Mouse (Mus musculus) telencephalon, adult 2 months (tissue): ENCODE results near the gene Ocm.
A peak's percentile ranks its signal among the peaks of the same experiment; 100 is the strongest.
"Not testable (repeated sequence)": the region's sequence is repeated elsewhere in the genome, so short reads cannot be mapped to it uniquely, and the experiment has no call there.

Source experiments
- DNase-seq: peaks from one replicate; pipeline ENCODE4 v3.0.0-alpha.2; 2011; ENCODE audit warnings: low read depth, low spot score

Gene Ocm

GRCm38 (mm10) chr5:144026620-144027263 is at the start of gene Ocm:
Gene Ocm, minus strand, starts transcription at chr5:144026670.
- no peak for DNase-seq

- peak; percentile 53 for DNase-seq
Measured at GRCm38 (mm10) chr5:144071249-144071648, 44.8 kb upstream of the Ocm start.

GRCm38 (mm10) chr5:144070064-144070463 is 43.6 kb upstream of the Ocm start:
- no peak for DNase-seq

- DNase-seq = no peak
Measured at GRCm38 (mm10) chr5:144066036-144066435, 39.6 kb upstream of the Ocm start.

- no peak for DNase-seq
Measured at GRCm38 (mm10) chr5:144064093-144064492, 37.6 kb upstream of the Ocm start.

GRCm38 (mm10) chr5:144054340-144054739 is 27.9 kb upstream of the Ocm start:
- no peak for DNase-seq

- DNase-seq = no peak
Measured at GRCm38 (mm10) chr5:144053450-144053849, 27.0 kb upstream of the Ocm start.

GRCm38 (mm10) chr5:144051268-144051667 is 24.8 kb upstream of the Ocm start:
- no peak for DNase-seq

GRCm38 (mm10) chr5:144049881-144050280 is 23.4 kb upstream of the Ocm start:
- peak; percentile 67 for DNase-seq

GRCm38 (mm10) chr5:144047324-144047723 is 20.9 kb upstream of the Ocm start:
- peak; percentile 67 for DNase-seq

- no peak for DNase-seq
Measured at GRCm38 (mm10) chr5:144043166-144043565, 16.7 kb upstream of the Ocm start.

- DNase-seq = no peak
Measured at GRCm38 (mm10) chr5:144040720-144041364, 14.4 kb upstream of the Ocm start.

- DNase-seq = no peak
Measured at GRCm38 (mm10) chr5:144039886-144040285, 13.4 kb upstream of the Ocm start.

- DNase-seq = no peak
Measured at GRCm38 (mm10) chr5:144039156-144039675, 12.7 kb upstream of the Ocm start.

- no peak for DNase-seq
Measured at GRCm38 (mm10) chr5:144036952-144037351, 10.5 kb upstream of the Ocm start.

GRCm38 (mm10) chr5:144034567-144034966 is 8.1 kb upstream of the Ocm start:
- DNase-seq = peak; percentile 75

GRCm38 (mm10) chr5:144032491-144032890 is 6.0 kb upstream of the Ocm start:
- DNase-seq = no peak

- no peak for DNase-seq
Measured at GRCm38 (mm10) chr5:144015845-144016244, 10.6 kb downstream of the Ocm start.

- no peak for DNase-seq
Measured at GRCm38 (mm10) chr5:144015312-144015650, 11.2 kb downstream of the Ocm start.

GRCm38 (mm10) chr5:144014551-144015311 is 11.7 kb downstream of the Ocm start, which contains the start of gene Ccz1:
Gene Ccz1, minus strand, starts transcription at chr5:144014877.
- peak; percentile 85 for DNase-seq

- not testable (repeated sequence) for DNase-seq
Measured at GRCm38 (mm10) chr5:144013366-144014134, 12.9 kb downstream of the Ocm start.
